Mouse (Mus musculus) kidney, adult 8-10 months (tissue): ENCODE data around the gene Pomc.
A peak's percentile ranks its signal among the peaks of the same experiment; 100 is the strongest.
"Not testable (repeated sequence)": the region's sequence is repeated elsewhere in the genome, so short reads cannot be mapped to it uniquely, and the experiment has no call there.

Source experiments
- DNase-seq, 2 experiments: peaks; one replicate each; pipeline ENCODE4 v3.0.0; 2022

The Pomc gene

DNA sequence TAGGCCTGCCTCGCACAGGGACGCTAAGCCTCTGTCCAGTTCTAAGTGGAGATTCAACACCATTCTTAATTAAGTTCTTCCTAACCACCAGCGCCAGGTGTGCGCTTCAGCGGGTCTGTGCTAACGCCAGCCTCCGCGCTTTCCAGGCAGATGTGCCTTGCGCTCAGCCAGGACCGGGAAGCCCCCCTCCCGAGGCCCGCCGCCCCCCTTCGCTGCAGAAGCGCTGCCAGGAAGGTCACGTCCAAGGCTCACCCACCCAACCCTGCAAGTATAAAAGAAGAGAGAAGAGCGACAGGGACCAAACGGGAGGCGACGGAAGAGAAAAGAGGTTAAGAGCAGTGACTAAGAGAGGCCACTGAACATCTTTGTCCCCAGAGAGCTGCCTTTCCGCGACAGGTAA, at the start of gene Pomc:
Gene Pomc, plus strand, starts transcription at position 301 of the 400 bp plus-strand sequence.
- no peak for DNase-seq

- DNase-seq: no peak
Observed at GRCm38 (mm10) chr12:3905436-3905835, 49.3 kb upstream of the Pomc start.

- DNase-seq: no peak
Observed at GRCm38 (mm10) chr12:3906308-3906707, 48.4 kb upstream of the Pomc start.

GRCm38 (mm10) chr12:3907008-3907407, 47.7 kb upstream of the Pomc start:
- DNase-seq: no peak

DNA sequence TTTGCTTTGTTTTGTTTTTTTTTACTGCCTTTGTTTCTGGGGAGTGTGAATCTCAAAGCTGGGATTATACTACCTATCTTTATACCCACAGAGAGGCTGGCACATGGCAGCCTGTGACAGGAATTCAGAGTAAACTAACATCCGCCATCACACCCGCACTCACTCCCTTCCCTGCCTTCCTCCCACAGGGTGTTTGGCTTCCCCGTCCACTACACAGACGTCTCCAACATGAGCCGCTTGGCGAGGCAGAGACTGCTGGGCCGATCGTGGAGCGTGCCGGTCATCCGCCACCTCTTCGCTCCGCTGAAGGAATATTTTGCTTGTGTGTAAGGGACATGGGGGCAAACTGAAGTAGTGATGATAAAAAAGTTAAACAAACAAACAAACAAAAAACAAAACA, 47.3 kb upstream of the Pomc start:
- DNase-seq: no peak

- no peak for DNase-seq
Observed at GRCm38 (mm10) chr12:3910466-3911093, 44.2 kb upstream of the Pomc start.

- no peak for DNase-seq
Observed at GRCm38 (mm10) chr12:3911831-3912348, 42.9 kb upstream of the Pomc start.

GRCm38 (mm10) chr12:3915852-3916251, 38.9 kb upstream of the Pomc start:
- DNase-seq: no peak

GRCm38 (mm10) chr12:3917668-3918341, 36.9 kb upstream of the Pomc start:
- no peak for DNase-seq

GRCm38 (mm10) chr12:3918577-3918976, 36.2 kb upstream of the Pomc start:
- DNase-seq: no peak

DNA sequence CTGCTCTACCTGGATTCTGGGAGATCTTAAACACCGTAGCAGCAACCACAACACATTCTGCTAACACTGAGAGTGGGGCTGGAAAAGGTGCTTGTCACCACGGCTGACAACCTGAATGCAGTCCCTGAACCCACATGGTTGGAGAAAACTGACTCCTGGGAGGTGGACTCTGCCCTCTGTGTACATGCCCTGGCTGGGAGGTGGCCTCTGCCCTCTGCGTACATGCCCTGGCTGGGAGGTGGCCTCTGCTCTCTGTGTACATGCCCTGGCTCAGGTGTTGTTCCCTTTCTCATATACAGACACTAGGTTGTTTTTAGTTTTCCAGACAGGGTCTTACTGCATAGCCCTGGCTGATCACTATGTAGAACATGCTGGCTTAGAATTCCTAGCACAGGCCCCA, 35.3 kb upstream of the Pomc start:
- peak in 1 of 2 experiments; percentile 23 for DNase-seq

GRCm38 (mm10) chr12:3926127-3926526, 28.6 kb upstream of the Pomc start:
- peak; percentile 29 to 72 for DNase-seq

GRCm38 (mm10) chr12:3928841-3929240, 25.9 kb upstream of the Pomc start:
- DNase-seq: no peak

- DNase-seq: not testable (repeated sequence)
Observed at GRCm38 (mm10) chr12:3930090-3930865, 24.5 kb upstream of the Pomc start.

GRCm38 (mm10) chr12:3942026-3942425, 12.7 kb upstream of the Pomc start:
- no peak for DNase-seq

- no peak for DNase-seq
Observed at GRCm38 (mm10) chr12:3944454-3945073, 10.2 kb upstream of the Pomc start.

- no peak for DNase-seq
Observed at GRCm38 (mm10) chr12:3947503-3947902, 7.2 kb upstream of the Pomc start.

GRCm38 (mm10) chr12:3955371-3955770, 620 bp downstream of the Pomc start:
- peak; percentile 2 to 9 for DNase-seq

DNA sequence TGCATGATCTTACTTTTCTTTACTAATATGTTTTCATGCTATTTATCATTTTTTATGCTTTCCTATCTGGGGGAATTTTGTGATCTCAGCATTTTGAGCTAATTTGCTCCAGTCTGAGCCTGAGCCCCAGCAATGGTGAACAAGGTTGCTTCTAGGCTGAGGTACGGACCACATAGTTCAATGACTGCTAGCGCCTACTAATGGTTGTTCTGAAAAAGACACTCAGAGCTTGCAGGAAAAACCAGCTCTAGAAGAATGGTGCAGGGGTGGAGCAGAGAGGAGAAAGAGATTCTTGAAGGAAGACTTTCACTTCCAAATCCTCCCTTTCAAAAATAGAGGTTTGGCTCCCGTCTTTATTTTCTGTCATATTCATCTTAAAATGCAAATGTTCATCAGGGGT, 1.6 kb downstream of the Pomc start:
- no peak for DNase-seq

DNA sequence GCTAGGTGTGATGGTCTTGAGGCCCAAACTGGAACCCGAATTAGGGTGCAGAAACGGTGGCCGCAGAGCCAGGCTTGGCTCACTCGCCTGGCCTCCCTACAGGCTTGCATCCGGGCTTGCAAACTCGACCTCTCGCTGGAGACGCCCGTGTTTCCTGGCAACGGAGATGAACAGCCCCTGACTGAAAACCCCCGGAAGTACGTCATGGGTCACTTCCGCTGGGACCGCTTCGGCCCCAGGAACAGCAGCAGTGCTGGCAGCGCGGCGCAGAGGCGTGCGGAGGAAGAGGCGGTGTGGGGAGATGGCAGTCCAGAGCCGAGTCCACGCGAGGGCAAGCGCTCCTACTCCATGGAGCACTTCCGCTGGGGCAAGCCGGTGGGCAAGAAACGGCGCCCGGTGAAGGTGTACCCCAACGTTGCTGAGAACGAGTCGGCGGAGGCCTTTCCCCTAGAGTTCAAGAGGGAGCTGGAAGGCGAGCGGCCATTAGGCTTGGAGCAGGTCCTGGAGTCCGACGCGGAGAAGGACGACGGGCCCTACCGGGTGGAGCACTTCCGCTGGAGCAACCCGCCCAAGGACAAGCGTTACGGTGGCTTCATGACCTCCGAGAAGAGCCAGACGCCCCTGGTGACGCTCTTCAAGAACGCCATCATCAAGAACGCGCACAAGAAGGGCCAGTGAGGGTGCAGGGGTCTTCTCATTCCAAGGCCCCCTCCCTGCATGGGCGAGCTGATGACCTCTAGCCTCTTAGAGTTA, 5.2 kb downstream of the Pomc start:
- peak; percentile 81 for DNase-seq

DNA sequence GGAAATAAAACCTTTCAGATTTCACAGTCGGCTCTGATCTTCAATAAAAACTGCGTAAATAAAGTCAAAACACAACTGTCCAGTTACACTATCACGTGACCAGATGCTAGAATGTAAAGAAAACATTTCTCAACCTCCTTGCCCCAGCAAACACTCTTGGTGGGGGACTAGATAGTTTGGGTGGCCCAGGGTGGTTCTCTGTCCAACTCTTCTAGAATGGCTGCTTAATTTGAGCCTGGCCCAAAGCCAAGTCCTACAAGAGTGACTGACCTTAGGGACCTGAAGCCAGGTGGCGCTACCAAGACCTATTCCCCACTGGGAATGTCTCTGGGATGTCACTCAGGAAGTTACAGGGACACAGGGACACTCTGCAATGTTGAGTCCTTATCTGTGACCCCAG, 5.8 kb downstream of the Pomc start:
- no peak for DNase-seq

GRCm38 (mm10) chr12:3967196-3967595, 12.4 kb downstream of the Pomc start:
- DNase-seq: no peak
